ENCODE assay signal across 9 mouse cellular contexts in the genomic region with DNA sequence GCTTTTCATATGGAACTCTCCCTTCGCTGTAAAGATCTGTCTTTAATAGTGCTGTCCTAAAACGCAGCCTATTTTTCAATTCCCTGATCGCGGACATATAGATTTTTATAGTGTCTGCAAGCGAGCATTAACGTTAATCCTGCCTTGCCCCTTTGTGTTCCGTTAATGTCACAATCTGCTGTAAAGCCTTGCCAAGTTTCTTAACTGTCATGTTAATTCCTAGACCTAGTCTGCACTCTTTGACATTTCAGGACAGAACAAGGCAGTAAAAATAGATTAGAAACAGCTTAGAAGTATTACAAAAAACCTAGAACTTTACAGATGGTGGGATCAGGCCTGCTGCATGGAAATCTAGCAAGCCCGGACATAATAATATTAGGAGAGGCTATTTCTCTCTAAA.
DNase-seq lines count a peak whose midpoint lies in the region; ATAC-seq and TF ChIP-seq lines count a peak whose summit lies in the region.
"Had no signal": no experiment of that assay in that cellular context is flagged by ENCODE, and none has a peak within 500 bp of the region (broad histone marks: within the 10 kb centered on the region; RNA-seq: fewer than 3 reads in every experiment).

No protein-coding gene starts in this region.

- no peaks in the 10 kb centered on the region; the same call in 1 of the 2 replicates for H3K27me3 ChIP-seq in kidney, embryonic 14.5 days (ENCODE audit: control insufficient read depth, insufficient read depth, low read length)
- peaks cover 6% of the 10 kb centered on the region; the same call in 1 of the 2 replicates for H3K27me3 ChIP-seq in embryonic facial prominence, embryonic 14.5 days (replicated peaks; ENCODE audit: control insufficient read depth, insufficient read depth, low read length)
- H3K27me3 ChIP-seq in hindbrain, embryonic 16.5 days (replicated peaks; ENCODE audit: control insufficient read depth, insufficient read depth, low read length): no peaks in the 10 kb centered on the region
- peaks cover 4% of the 10 kb centered on the region; the same call in 1 of the 2 replicates for H3K27me3 ChIP-seq in midbrain, postnatal 0 days (ENCODE audit: insufficient read depth, low read length)

- ATAC-seq in kidney, embryonic 14.5 days (ENCODE audit: low FRiP score, low TSS enrichment): no peak
- ATAC-seq in embryonic facial prominence, embryonic 14.5 days (ENCODE audit: low read depth): no peak
- ATAC-seq in hindbrain, embryonic 16.5 days: no peak
- no peak for ATAC-seq in midbrain, postnatal 0 days (ENCODE audit: low FRiP score)

- no peak for DNase-seq in kidney, postnatal 36 days
- peak; percentile 29 for DNase-seq in embryonic facial prominence, embryonic 14.5 days (ENCODE audit: low spot score)
- DNase-seq in midbrain, postnatal 0 days (ENCODE audit: low spot score): no peak
- DNase-seq in yolk sac, embryonic 10.5 days (ENCODE audit: low spot score): no peak
- DNase-seq in lung, postnatal 36 days: no peak
- no peak for DNase-seq in thymus, postnatal 25 days
- DNase-seq: adrenal gland, postnatal 10 days had no signal

- no peak overlapping the region for H3K9ac ChIP-seq in kidney, embryonic 14.5 days (ENCODE audit: low read depth, low read length)
- H3K9ac ChIP-seq in embryonic facial prominence, embryonic 14.5 days (ENCODE audit: low read depth, low read length): no peak overlapping the region
- no peak overlapping the region for H3K9ac ChIP-seq in hindbrain, embryonic 16.5 days (ENCODE audit: low read depth, low read length)
- no peak overlapping the region for H3K9ac ChIP-seq in midbrain, postnatal 0 days (replicated peaks; ENCODE audit: low read length, poor library complexity, severe bottlenecking)

- H3K36me3 ChIP-seq in kidney, embryonic 14.5 days (ENCODE audit: control insufficient read depth, insufficient read depth, low read length): no peaks in the 10 kb centered on the region
- no peaks in the 10 kb centered on the region for H3K36me3 ChIP-seq in embryonic facial prominence, embryonic 14.5 days (ENCODE audit: control insufficient read depth, insufficient read depth, low read length)
- no peaks in the 10 kb centered on the region for H3K36me3 ChIP-seq in hindbrain, embryonic 16.5 days (ENCODE audit: control insufficient read depth, insufficient read depth, low read length)
- no peaks in the 10 kb centered on the region for H3K36me3 ChIP-seq in midbrain, postnatal 0 days (ENCODE audit: insufficient read depth, low read length)

- 30% methylated on average over 8 of the region's 8 CpGs for WGBS in kidney, embryonic 14.5 days
- WGBS in embryonic facial prominence, embryonic 14.5 days: 20% methylated on average over 8 of the region's 8 CpGs
- 31% methylated on average over 8 of the region's 8 CpGs for WGBS in hindbrain, embryonic 16.5 days
- WGBS in midbrain, postnatal 0 days: 15% methylated on average over 8 of the region's 8 CpGs

- H3K9me3 ChIP-seq in kidney, embryonic 14.5 days (ENCODE audit: control insufficient read depth, low read length): no peaks in the 10 kb centered on the region
- H3K9me3 ChIP-seq in embryonic facial prominence, embryonic 14.5 days (ENCODE audit: control insufficient read depth, low read length): no peaks in the 10 kb centered on the region
- H3K9me3 ChIP-seq in hindbrain, embryonic 16.5 days (ENCODE audit: control insufficient read depth, low read length): no peaks in the 10 kb centered on the region
- no peaks in the 10 kb centered on the region for H3K9me3 ChIP-seq in midbrain, postnatal 0 days (ENCODE audit: low read length)

- peak overlapping the region; percentile 61 for H3K4me2 ChIP-seq in kidney, embryonic 14.5 days (replicated peaks; ENCODE audit: low read depth, low read length)
- peak overlapping the region; percentile 70; the same call in 1 of the 2 replicates for H3K4me2 ChIP-seq in embryonic facial prominence, embryonic 14.5 days (ENCODE audit: low read depth, low read length)
- H3K4me2 ChIP-seq in hindbrain, embryonic 16.5 days (ENCODE audit: low read length): no peak overlapping the region; the same call in 1 of the 2 replicates
- no peak overlapping the region for H3K4me2 ChIP-seq in midbrain, postnatal 0 days (ENCODE audit: low read depth, low read length, poor library complexity, severe bottlenecking)

- no peak overlapping the region for H3K4me3 ChIP-seq in kidney, embryonic 14.5 days (ENCODE audit: low read length)
- H3K4me3 ChIP-seq in embryonic facial prominence, embryonic 14.5 days (ENCODE audit: low read depth, low read length): no peak overlapping the region
- no peak overlapping the region for H3K4me3 ChIP-seq in hindbrain, embryonic 16.5 days (ENCODE audit: low read length)
- H3K4me3 ChIP-seq in midbrain, postnatal 0 days (ENCODE audit: low read depth, low read length): no peak overlapping the region

- H3K27ac ChIP-seq in kidney, embryonic 14.5 days (ENCODE audit: low read depth, low read length): peak overlapping the region; percentile 4; the same call in 1 of the 2 replicates
- peak overlapping the region; percentile 46 for H3K27ac ChIP-seq in embryonic facial prominence, embryonic 14.5 days (replicated peaks; ENCODE audit: low read depth, low read length)
- peak overlapping the region; percentile 60 for H3K27ac ChIP-seq in hindbrain, embryonic 16.5 days (ENCODE audit: low read depth, low read length)
- 0 out of 2 replicates have a peak overlapping the region, but pooled peaks have one; percentile 12 for H3K27ac ChIP-seq in midbrain, postnatal 0 days (ENCODE audit: low read depth, low read length)

- no peak for TF ChIP-seq CTCF in midbrain, postnatal 0 days (IDR thresholded peaks at IDR 0.05)

- H3K4me1 ChIP-seq in kidney, embryonic 14.5 days (ENCODE audit: control insufficient read depth, insufficient read depth, low read length): peaks cover 10% of the 10 kb centered on the region
- peaks cover 21% of the 10 kb centered on the region for H3K4me1 ChIP-seq in embryonic facial prominence, embryonic 14.5 days (ENCODE audit: control insufficient read depth, insufficient read depth, low read length)
- H3K4me1 ChIP-seq in hindbrain, embryonic 16.5 days (ENCODE audit: control insufficient read depth, insufficient read depth, low read depth, low read length): peaks cover 23% of the 10 kb centered on the region
- peaks cover 8% of the 10 kb centered on the region; the same call in 1 of the 2 replicates for H3K4me1 ChIP-seq in midbrain, postnatal 0 days (ENCODE audit: insufficient read depth, low read length)

Comparison
In these comparisons a context has a peak if more than half of its experiments do, and no peak if none do; other contexts are left out.
1. H3K27ac ChIP-seq: peak in every context shown above with its lines; median percentile 60 in hindbrain, embryonic 16.5 days; 46 in embryonic facial prominence, embryonic 14.5 days; 12 in midbrain, postnatal 0 days; 4 in kidney, embryonic 14.5 days.
2. H3K4me2 ChIP-seq: peak in kidney, embryonic 14.5 days (single experiment) and embryonic facial prominence, embryonic 14.5 days (single experiment); none in hindbrain, embryonic 16.5 days (single experiment) and midbrain, postnatal 0 days (single experiment).